Mouse (Mus musculus) CD4-positive, CD25-positive, alpha-beta regulatory T cell, adult 4 months (primary cell): Measurements from ENCODE around the gene Gm17521. TPM values are rescaled to one million over a fixed set of nuclear protein-coding genes. Genes with fewer than 3 reads are reported as not detected.
"Not testable (repeated sequence)": the region's sequence is repeated elsewhere in the genome, so short reads cannot be mapped to it uniquely, and the experiment has no call there.

Experiments
- ATAC-seq: one replicate; pipeline ENCODE4 v1.8.0; 2017
- polyA plus RNA-seq, 2 experiments: library from polyadenylated mRNA; unstranded; fragments of 100-300 nt; shearing (Covaris generic); gene quantifications; one replicate each; pipeline ENCODE4 v1.2.1; 2017

Gene Gm17521
- polyA plus RNA-seq, result not detected

DNA sequence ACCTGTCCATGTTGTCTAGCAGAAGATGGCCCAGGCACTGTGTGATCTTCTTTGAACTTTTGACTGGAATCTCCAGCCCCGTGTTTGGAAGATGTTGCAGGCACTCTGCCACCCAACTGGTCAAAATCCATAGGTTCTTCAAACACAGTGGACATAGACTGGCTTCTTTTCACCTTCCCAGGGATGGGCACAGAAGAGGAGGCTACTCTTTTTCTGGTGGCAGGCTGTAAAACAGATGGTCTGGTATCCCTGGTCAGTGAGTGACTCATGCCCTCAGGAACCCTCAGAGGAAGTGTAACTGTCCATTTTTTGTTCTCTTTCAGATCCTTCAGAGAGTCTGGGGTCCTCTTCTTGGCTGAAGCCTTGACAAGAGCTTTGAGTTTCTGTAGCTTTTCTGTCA is at the start of gene Gm17521:
Gm17521 (minus strand) TSS at position 101 of the 400 bp plus-strand sequence.
- ATAC-seq, result not testable (repeated sequence)

DNA sequence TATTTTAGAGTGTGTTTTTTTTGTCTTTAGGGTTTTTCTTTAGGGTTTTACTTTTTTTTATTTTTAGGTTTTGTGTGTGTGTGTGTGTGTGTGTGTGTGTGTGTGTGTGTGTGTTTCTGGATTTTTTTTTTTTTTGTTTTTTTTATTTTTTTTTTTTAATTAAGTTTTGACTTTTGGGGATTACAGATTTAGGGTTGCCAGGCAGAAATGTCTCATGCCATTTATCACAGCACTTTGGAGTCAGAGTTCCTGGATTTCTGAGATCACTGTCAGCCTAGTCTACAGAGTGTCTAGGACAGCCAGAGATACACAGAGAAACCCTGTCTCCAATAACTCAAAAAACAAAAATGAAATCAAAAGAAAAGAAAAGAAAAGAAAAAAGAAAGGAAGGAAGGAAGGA is 14.5 kb upstream of the Gm17521 start:
- ATAC-seq, result no peak

DNA sequence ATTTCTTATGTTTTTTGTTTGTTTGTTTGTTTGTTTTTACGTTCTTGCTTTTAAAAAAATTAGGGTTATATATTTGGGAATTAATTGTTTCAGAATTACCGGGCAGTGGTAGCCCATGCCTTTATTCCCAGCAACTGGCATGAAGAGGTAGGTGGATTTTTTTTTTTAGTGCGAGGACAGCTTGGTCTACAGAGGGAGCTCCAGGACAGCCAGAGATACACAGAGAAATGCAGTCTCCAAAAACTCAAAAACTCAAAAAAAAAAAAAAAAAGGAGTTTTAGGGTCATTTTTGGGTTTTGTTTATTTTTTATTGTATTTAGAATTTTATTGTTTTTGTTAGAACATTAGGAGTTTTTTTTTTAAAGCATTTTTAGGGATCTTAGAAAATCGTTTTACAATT is 14.0 kb upstream of the Gm17521 start:
- ATAC-seq, result no peak

Other genes starting within 250 kb of the Gm17521 start
- 1 to 10 TPM; 1.1 to 1.6 TPM for gene Cldn34c1, start 73.8 kb upstream of the Gm17521 start, polyA plus RNA-seq
- gene Srsx, start 192.8 kb upstream of the Gm17521 start, polyA plus RNA-seq, result not detected
- not detected for gene Gm17577, start 217.2 kb upstream of the Gm17521 start, polyA plus RNA-seq